25 mouse cellular contexts compared by ENCODE assay signal in genomic region chr16:25495586-25496196, GRCm38 (mm10).
"Had no signal": no experiment of that assay in that cellular context is flagged by ENCODE, and none has a peak within 500 bp of the region (broad histone marks: within the 10 kb centered on the region; RNA-seq: fewer than 3 reads in every experiment).

No protein-coding gene starts in this region.

- H3K36me3 ChIP-seq: embryonic facial prominence, embryonic 10.5 days; embryonic facial prominence, embryonic 12.5 days; embryonic facial prominence, embryonic 13.5 days; embryonic facial prominence, embryonic 15.5 days; forebrain, embryonic 10.5 days; forebrain, embryonic 12.5 days; forebrain, embryonic 15.5 days had no signal

- H3K9me3 ChIP-seq: embryonic facial prominence, embryonic 10.5 days; embryonic facial prominence, embryonic 12.5 days; embryonic facial prominence, embryonic 13.5 days; embryonic facial prominence, embryonic 15.5 days; forebrain, embryonic 10.5 days; forebrain, embryonic 12.5 days; forebrain, embryonic 13.5 days; forebrain, embryonic 15.5 days had no signal

- H3K4me1 ChIP-seq: embryonic facial prominence, embryonic 10.5 days; embryonic facial prominence, embryonic 12.5 days; embryonic facial prominence, embryonic 15.5 days; forebrain, embryonic 10.5 days; forebrain, embryonic 13.5 days; forebrain, embryonic 15.5 days had no signal

- H3K4me2 ChIP-seq: embryonic facial prominence, embryonic 12.5 days; embryonic facial prominence, embryonic 13.5 days; embryonic facial prominence, embryonic 15.5 days; forebrain, embryonic 12.5 days; forebrain, embryonic 13.5 days; forebrain, embryonic 15.5 days had no signal

- H3K27ac ChIP-seq: embryonic facial prominence, embryonic 10.5 days; embryonic facial prominence, embryonic 12.5 days; embryonic facial prominence, embryonic 13.5 days; embryonic facial prominence, embryonic 15.5 days; forebrain, embryonic 10.5 days; forebrain, embryonic 12.5 days; forebrain, embryonic 13.5 days; forebrain, embryonic 15.5 days; gastrocnemius, adult 2 months; heart, adult 2 months had no signal

- H3K27me3 ChIP-seq: embryonic facial prominence, embryonic 12.5 days; embryonic facial prominence, embryonic 13.5 days; embryonic facial prominence, embryonic 15.5 days; forebrain, embryonic 12.5 days; forebrain, embryonic 13.5 days; forebrain, embryonic 15.5 days had no signal

- H3K9ac ChIP-seq: embryonic facial prominence, embryonic 12.5 days; embryonic facial prominence, embryonic 13.5 days; embryonic facial prominence, embryonic 15.5 days; forebrain, embryonic 12.5 days; forebrain, embryonic 13.5 days; forebrain, embryonic 15.5 days; forebrain, postnatal 0 days had no signal

- H3K4me3 ChIP-seq: embryonic facial prominence, embryonic 10.5 days; embryonic facial prominence, embryonic 12.5 days; embryonic facial prominence, embryonic 13.5 days; embryonic facial prominence, embryonic 15.5 days; erythroblast, embryonic 14.5 days; forebrain, embryonic 10.5 days; forebrain, embryonic 12.5 days; forebrain, embryonic 13.5 days; forebrain, embryonic 15.5 days; gastrocnemius, adult 2 months; heart, adult 2 months had no signal

- DNase-seq: cerebellum, adult 9-10 months; cerebellum, adult 9-11 months; cerebellum, postnatal 10 days; cerebellum, postnatal 14 days; cerebellum, postnatal 25 days; cerebellum, postnatal 36 days; embryo, embryonic 11 days; forebrain, postnatal 0 days; gastrocnemius, adult 2 months; gastrocnemius, postnatal 10 days; gastrocnemius, postnatal 14 days; gastrocnemius, postnatal 25 days; gastrocnemius, postnatal 36 days; heart, adult 11 months; heart, adult 18-20 months; heart, adult 2 months had no signal
